Mouse (Mus musculus): Measurements from ENCODE around the gene Macrod1. TPM values are rescaled to one million over a fixed set of nuclear protein-coding genes. Genes with fewer than 3 reads are reported as not detected.
"Not testable (repeated sequence)": the region's sequence is repeated elsewhere in the genome, so short reads cannot be mapped to it uniquely, and the experiment has no call there.

Gene Macrod1
- polyA plus RNA-seq, 1 experiment = 44.3 TPM

GRCm38 (mm10) chr19:7020224-7020641 lies 36.4 kb upstream of the Macrod1 start:
- Histone ChIP-seq H3K4me1 (ENCODE audit: control insufficient read depth, insufficient read depth, low read length) (no peaks in the 10 kb centered on the region), H3K4me3 (replicated peaks; ENCODE audit: extremely low read depth, low read depth, low read length) (no peak overlapping the region)
- peak; percentile 76 for TF ChIP-seq CTCF (IDR thresholded peaks at IDR 0.05; ENCODE audit: insufficient read depth, low read length)
- no peak for TF ChIP-seq POLR2A (IDR thresholded peaks at IDR 0.05; ENCODE audit: borderline replicate concordance, extremely low read depth, low read depth, low read length)
- 40% methylated on average over 3 of the region's 3 CpGs for WGBS
- peak; percentile 37 for DNase-seq

- TF ChIP-seq CTCF (IDR thresholded peaks at IDR 0.05; ENCODE audit: insufficient read depth, low read length) (no peak), POLR2A (IDR thresholded peaks at IDR 0.05; ENCODE audit: borderline replicate concordance, extremely low read depth, low read depth, low read length) (no peak)
- 90% methylated on average over 5 of the region's 5 CpGs for WGBS
- DNase-seq = no peak
- H3K4me3 ChIP-seq (replicated peaks; ENCODE audit: extremely low read depth, low read depth, low read length) = no peak overlapping the region
- no peaks in the 10 kb centered on the region for H3K4me1 ChIP-seq (ENCODE audit: control insufficient read depth, insufficient read depth, low read length)
Measured at GRCm38 (mm10) chr19:7029531-7029930, 27.1 kb upstream of the Macrod1 start.

GRCm38 (mm10) chr19:7034006-7034405 lies 22.6 kb upstream of the Macrod1 start:
- Histone ChIP-seq H3K4me3 (replicated peaks; ENCODE audit: extremely low read depth, low read depth, low read length) (no peak overlapping the region), H3K4me1 (ENCODE audit: control insufficient read depth, insufficient read depth, low read length) (peaks cover under 1% of the 10 kb centered on the region)
- DNase-seq = no peak
- TF ChIP-seq CTCF (IDR thresholded peaks at IDR 0.05; ENCODE audit: insufficient read depth, low read length) (no peak), POLR2A (IDR thresholded peaks at IDR 0.05; ENCODE audit: borderline replicate concordance, extremely low read depth, low read depth, low read length) (no peak)
- 94% methylated on average over 5 of the region's 5 CpGs for WGBS

- peak; percentile 54 for DNase-seq
- no peak for TF ChIP-seq POLR2A (IDR thresholded peaks at IDR 0.05; ENCODE audit: borderline replicate concordance, extremely low read depth, low read depth, low read length)
- no peak for TF ChIP-seq CTCF (IDR thresholded peaks at IDR 0.05; ENCODE audit: insufficient read depth, low read length)
- WGBS = under 1% methylated on average over 35 of the region's 35 CpGs
- Histone ChIP-seq H3K4me3 (replicated peaks; ENCODE audit: extremely low read depth, low read depth, low read length) (peak overlapping the region; percentile 80), H3K4me1 (ENCODE audit: control insufficient read depth, insufficient read depth, low read length) (peaks cover 5% of the 10 kb centered on the region)
Measured at GRCm38 (mm10) chr19:7039088-7039720, 17.4 kb upstream of the Macrod1 start.

- DNase-seq = peak; percentile 99
- WGBS = under 1% methylated on average over 49 of the region's 49 CpGs
- peaks cover 5% of the 10 kb centered on the region for H3K4me1 ChIP-seq (ENCODE audit: control insufficient read depth, insufficient read depth, low read length)
- TF ChIP-seq POLR2A (IDR thresholded peaks at IDR 0.05; ENCODE audit: borderline replicate concordance, extremely low read depth, low read depth, low read length) (peak; percentile 99), CTCF (IDR thresholded peaks at IDR 0.05; ENCODE audit: insufficient read depth, low read length) (no peak)
- H3K4me3 ChIP-seq (replicated peaks; ENCODE audit: extremely low read depth, low read depth, low read length) = peak within 1 kb of the TSS; percentile 82
Measured at GRCm38 (mm10) chr19:7039841-7040636, 16.6 kb upstream of the Macrod1 start, which contains the start of gene Stip1. Gene Stip1, minus strand, starts transcription at chr19:7039967.

- H3K4me1 ChIP-seq (ENCODE audit: control insufficient read depth, insufficient read depth, low read length) = peaks cover 5% of the 10 kb centered on the region
Measured at GRCm38 (mm10) chr19:7040637-7041130, 15.9 kb upstream of the Macrod1 start.

GRCm38 (mm10) chr19:7041171-7041570 lies 15.4 kb upstream of the Macrod1 start:
- no peak for DNase-seq
- Histone ChIP-seq H3K4me3 (replicated peaks; ENCODE audit: extremely low read depth, low read depth, low read length) (no peak overlapping the region), H3K4me1 (ENCODE audit: control insufficient read depth, insufficient read depth, low read length) (peaks cover 5% of the 10 kb centered on the region)
- no peak for TF ChIP-seq CTCF (IDR thresholded peaks at IDR 0.05; ENCODE audit: insufficient read depth, low read length)
- no peak for TF ChIP-seq POLR2A (IDR thresholded peaks at IDR 0.05; ENCODE audit: borderline replicate concordance, extremely low read depth, low read depth, low read length)
- WGBS = 84% methylated on average over 2 of the region's 2 CpGs

More at GRCm38 (mm10) chr19:7040637-7041130, 15.9 kb upstream of the Macrod1 start:
- WGBS = 12% methylated on average over 13 of the region's 13 CpGs
- peak overlapping the region; percentile 82 for H3K4me3 ChIP-seq (replicated peaks; ENCODE audit: extremely low read depth, low read depth, low read length)
- TF ChIP-seq CTCF (IDR thresholded peaks at IDR 0.05; ENCODE audit: insufficient read depth, low read length) (no peak), POLR2A (IDR thresholded peaks at IDR 0.05; ENCODE audit: borderline replicate concordance, extremely low read depth, low read depth, low read length) (no peak)
- no peak for DNase-seq

GRCm38 (mm10) chr19:7044279-7044678 lies 12.3 kb upstream of the Macrod1 start:
- Histone ChIP-seq H3K4me1 (ENCODE audit: control insufficient read depth, insufficient read depth, low read length) (0 out of 2 replicates have a peak, but pooled peaks cover 2% of the 10 kb centered on the region), H3K4me3 (replicated peaks; ENCODE audit: extremely low read depth, low read depth, low read length) (no peak overlapping the region)
- WGBS = 59% methylated on average over 4 of the region's 4 CpGs
- no peak for DNase-seq
- TF ChIP-seq POLR2A (IDR thresholded peaks at IDR 0.05; ENCODE audit: borderline replicate concordance, extremely low read depth, low read depth, low read length) = no peak
- TF ChIP-seq CTCF (IDR thresholded peaks at IDR 0.05; ENCODE audit: insufficient read depth, low read length) = no peak

- 51% methylated on average over 4 of the region's 4 CpGs for WGBS
- H3K4me1 ChIP-seq (ENCODE audit: control insufficient read depth, insufficient read depth, low read length) = 0 out of 2 replicates have a peak, but pooled peaks cover 2% of the 10 kb centered on the region
- no peak for DNase-seq
- H3K4me3 ChIP-seq (replicated peaks; ENCODE audit: extremely low read depth, low read depth, low read length) = no peak overlapping the region
- TF ChIP-seq CTCF (IDR thresholded peaks at IDR 0.05; ENCODE audit: insufficient read depth, low read length) (no peak), POLR2A (IDR thresholded peaks at IDR 0.05; ENCODE audit: borderline replicate concordance, extremely low read depth, low read depth, low read length) (no peak)
Measured at GRCm38 (mm10) chr19:7044706-7045105, 11.9 kb upstream of the Macrod1 start.

GRCm38 (mm10) chr19:7053382-7053781 lies 3.2 kb upstream of the Macrod1 start:
- peaks cover 12% of the 10 kb centered on the region for H3K4me1 ChIP-seq (ENCODE audit: control insufficient read depth, insufficient read depth, low read length)
- WGBS = 91% methylated on average over 4 of the region's 4 CpGs
- not testable (repeated sequence) for H3K4me3 ChIP-seq (replicated peaks; ENCODE audit: extremely low read depth, low read depth, low read length); DNase-seq

Data from lung, adult 2 months (tissue).